Mouse (Mus musculus): ENCODE data around the gene Ifrd1.

Gene Ifrd1

DNA sequence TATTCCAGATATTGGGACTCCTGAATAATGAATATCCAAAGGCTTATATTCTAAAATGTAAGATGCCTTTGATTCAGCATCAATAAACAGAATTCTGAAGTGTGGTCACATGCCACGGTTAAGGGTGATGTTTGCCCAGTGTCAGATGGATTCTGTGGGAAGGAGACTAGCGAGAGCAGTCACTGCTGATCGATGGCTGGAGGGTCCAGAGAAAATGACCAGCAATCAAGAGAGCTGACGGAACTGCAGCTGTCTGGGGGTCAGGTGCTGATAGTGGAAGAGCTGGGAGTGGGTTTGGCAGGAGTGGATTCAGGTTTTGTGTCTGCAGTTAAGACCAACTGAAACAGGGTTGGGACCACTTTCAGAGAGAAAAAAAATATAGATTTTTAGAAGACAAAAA lies 5.1 kb downstream of the Ifrd1 start:
- DNase-seq (ENCODE audit: low spot score in 2 of 2), result no peak

DNA sequence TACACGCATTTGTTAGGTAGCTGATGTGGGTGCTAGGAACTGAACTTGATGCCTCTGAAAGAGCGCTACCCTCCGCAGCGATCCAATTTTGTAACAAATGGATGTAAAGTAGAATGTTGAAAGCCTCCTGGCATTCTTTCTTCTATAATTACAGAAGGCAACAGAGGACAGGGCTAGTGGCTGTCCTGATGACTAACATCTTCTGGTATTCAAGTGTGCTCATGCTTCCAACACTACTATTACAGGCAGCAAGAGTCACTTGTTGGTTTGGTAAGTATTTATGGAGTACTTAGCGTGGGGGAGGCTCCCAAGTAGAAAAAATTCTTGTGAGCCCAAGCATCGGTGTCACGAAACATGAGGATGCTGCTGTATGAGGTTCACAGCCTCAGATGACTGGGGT lies 9.1 kb downstream of the Ifrd1 start:
- DNase-seq (ENCODE audit: low spot score in 2 of 2), result no peak

DNA sequence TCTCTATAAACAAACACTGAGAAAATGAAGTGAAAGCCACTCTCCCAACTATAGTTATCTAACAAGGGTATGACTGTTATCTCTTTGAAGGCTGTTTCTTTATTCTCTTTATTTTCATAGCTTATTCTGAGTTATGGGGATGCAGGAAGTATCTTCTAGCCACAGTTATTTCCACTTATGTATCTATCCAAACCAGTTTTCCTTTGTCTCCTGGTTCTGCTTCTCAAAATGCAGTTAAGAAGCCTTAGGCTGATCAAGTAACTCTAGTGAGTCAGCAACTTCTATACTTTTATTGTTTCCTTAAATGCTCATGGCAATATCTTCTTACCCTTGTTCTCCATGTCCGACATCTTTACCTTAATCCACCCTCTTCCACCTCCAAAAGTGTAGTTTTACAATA lies 16.1 kb downstream of the Ifrd1 start:
- DNase-seq (ENCODE audit: low spot score in 2 of 2), result no peak

DNA sequence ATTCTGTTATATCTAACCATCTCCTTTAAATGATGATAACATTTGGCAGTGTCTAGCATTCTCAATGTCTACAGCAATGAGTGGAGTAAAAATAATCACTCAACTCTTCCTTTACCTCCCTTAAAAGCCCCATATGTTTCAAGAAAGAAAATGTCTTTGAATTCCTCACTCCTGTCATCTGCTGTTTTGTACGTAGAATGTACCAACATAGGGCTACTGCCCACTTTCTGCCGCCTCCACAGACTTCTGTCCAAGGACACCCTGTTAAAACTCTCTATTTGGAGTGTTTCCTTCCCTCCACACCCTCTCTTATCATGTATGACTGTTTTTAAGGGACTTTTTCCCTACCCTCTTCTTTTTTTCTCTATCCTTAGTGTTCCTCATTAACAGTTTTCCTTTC lies 16.7 kb downstream of the Ifrd1 start:
- DNase-seq (ENCODE audit: low spot score in 2 of 2), result no peak

DNA sequence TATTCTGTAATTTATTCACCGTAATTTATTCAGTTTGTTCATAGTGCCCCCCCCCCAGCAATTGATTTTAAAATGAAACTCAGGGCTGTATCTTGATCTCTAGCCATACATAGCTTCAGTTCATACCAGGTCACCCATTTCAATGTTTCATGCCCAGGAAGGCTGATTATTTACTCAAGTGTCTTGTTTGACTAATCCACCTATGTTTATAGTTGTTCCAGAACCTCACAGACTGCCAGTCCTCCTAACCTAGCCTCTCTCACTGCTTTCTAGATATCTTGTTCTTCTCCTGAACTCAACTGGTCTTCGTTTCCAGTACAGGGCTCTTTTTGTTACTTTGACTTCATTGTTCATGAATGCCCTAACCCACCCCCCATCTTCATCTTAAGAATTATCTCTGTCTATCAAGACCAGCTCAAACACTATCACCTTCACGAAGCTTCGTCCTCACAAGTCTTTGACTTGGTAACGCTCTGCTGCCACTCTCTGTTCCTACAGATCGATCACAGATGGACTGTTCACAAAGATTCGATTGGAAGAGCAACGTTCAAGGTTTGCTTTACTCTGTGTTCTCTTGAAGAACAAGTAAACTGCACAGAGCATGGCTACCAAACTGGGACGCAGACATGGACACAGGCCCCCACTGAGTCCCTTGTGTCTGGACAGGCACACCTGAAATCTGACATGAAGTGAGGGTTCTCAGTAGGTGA lies 24.0 kb downstream of the Ifrd1 start:
- DNase-seq (ENCODE audit: low spot score in 2 of 2), result no peak

DNA sequence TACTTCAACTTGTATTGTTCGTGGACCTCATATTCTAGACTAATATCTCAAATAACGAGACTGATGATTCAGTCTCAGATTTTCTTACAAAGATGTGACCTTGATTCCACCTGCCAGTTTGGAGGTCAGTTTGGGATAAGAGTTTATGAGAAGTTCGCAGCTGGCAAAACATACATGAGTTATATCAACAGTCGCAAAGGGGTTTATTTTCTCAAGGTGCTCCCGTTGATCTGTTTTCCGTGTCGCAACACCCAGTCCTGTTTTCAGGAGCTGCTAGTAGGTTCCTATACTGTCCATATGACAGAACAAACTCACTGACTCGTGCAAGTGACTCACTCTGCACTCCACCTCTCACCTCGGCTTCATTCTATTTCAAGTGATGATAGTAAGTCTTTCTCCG lies 24.6 kb downstream of the Ifrd1 start:
- DNase-seq (ENCODE audit: low spot score in 2 of 2), result no peak

DNA sequence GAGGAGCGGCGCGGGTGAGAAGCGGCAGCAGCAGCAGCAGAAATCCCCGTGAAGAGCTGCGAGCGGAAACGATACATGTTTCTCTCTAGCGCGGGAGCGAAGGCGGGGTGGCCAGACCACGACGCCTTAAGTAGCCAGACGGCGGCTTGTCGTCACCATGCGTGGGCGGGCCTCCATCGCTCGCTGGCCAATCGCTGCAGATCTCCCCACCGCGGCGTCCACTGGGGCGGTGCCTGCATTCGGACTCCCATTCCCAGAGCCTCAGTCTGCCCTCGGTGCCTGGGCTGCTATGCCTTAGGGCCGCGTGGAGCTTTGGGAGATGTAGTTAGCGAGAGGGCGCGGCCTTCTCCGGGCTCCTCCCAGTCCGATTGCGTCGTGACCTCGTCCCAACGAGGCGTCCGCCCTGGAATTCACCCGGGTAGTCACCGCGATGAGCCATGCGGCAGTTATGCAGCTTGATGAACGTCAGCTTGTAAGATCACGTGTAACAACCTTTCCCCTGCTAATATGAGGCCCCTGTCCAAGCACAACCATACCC lies 25.2 kb downstream of the Ifrd1 start:
- peak; percentile 98 for DNase-seq (ENCODE audit: low spot score in 2 of 2)

DNA sequence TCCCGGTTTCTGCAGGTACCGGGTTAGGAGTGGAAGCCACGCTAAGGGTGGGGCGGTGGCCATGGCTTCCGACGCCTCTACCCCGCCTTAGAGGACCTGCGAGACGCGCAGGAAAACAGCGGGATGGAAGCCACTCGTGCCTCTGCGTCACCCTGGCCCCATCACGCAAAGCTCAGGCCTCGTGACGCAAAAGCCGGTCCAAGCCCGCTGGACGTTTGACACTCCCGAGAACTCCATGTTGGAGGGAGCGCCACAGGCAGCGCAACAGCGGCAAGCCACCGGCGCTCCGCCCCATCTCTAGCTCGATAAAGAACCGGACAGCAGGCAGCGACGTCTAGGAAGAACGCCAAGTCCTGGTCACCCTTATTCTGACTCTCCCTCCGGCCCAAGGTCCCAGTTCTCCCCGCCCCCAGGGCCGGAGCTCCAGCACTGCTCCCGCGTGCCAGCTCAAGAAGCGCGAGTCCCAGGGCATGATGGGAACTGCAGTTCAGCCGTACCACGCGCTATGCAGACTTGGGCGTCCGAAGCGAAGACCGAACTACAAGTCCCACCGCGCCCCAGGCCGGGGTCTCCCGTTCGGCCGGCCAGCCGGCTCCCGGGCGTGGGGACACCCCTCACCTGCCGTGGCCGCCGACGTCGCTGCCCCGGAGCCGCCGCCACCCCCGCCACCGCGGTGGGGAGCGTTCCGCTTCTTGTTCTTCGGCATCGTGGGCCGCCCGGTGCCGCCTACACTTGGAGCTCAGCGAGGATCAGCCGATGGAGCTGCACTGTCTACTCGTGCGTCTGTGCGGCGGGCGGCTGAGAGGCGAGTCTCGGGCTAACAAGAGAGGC lies 25.8 kb downstream of the Ifrd1 start:
- DNase-seq (ENCODE audit: low spot score in 2 of 2), result peak; percentile 93 to 95

DNA sequence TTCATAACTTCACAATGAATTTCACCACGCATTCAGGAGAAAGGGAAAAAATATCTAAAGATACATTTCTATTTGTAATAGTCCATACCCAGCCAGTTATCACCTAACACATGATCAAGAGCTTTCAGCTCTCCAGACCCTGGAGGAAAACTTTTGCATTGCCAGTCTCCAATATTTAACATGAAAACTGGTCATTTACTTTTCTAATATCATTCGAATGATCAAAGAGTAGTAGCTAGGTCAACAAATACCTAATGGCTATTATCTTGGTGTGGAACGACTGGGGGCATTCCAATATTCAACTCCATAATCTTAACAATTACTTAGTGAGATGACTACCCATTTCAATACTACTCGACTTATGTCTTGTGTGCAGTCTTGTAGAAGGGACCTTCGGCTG lies 26.7 kb downstream of the Ifrd1 start:
- DNase-seq (ENCODE audit: low spot score in 2 of 2), result no peak

DNA sequence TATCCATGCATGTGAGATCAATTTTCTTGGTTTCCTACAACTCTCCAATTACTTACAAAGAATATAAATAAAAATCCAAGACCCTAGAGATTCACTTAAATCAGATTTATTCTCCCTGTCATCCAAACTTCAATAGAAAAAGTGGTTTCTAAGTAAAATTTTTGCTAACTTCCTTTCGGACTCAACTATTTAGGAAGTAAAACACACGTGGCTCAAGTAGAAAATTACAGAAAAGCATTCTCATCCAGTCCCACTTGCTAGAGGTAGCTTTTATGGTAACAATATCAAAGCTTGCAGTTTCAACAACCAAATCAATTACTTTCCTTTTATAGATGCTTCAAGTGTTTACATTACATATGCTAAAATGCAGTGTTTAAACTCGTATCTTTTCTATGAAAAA lies 27.4 kb downstream of the Ifrd1 start:
- no peak for DNase-seq (ENCODE audit: low spot score in 2 of 2)

DNA sequence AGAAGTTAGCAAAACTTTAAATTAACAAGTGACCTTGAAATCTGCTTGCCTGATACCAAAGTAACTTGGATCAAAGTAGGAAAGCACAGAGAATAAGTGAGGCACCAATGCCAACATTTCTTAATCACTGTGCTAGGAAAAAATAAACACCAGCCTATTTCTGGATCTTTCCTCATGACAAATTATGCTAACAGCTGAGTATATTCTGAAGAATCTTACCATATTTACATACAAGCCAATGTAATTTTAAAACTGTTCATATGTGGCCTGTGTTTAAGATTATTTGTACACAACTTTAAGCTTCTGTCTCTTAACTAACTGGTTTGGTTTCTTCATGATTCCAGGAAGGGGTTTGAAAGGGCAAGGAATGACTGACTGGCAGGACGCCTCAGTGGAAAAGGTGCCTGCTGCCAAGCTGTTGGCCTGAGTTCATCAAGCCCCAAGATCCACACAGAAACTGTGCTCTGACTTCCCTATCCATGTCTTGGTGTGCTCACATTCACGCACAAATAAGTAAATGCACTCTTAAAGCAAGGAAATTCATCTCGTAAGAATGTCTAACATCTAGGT lies 28.2 kb downstream of the Ifrd1 start:
- DNase-seq (ENCODE audit: low spot score in 2 of 2), result no peak

DNA sequence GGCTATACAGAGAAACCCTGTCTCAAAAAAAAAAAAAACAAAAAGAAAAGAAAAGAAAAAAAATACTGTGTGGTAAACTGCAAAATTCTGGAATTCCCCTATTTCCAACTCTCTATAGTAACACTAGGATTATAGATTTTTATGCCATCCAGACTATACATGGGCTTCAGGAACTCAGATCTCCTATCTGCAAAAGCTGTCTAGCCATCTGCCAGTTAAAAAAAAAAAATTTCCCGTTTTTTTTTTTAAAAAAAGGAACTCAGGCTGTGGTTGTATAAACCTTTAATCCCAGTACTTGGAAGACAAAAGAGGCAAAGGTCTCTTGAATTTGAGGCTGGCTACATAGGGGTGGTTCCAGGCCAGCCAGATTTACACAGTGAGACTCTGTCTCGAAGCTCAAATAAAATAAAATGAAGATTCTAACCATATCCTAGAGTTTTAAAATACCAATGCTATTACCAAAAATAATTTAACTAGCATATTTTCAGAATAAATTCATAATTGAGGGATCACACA lies 29.8 kb downstream of the Ifrd1 start:
- no peak for DNase-seq (ENCODE audit: low spot score in 2 of 2)

DNA sequence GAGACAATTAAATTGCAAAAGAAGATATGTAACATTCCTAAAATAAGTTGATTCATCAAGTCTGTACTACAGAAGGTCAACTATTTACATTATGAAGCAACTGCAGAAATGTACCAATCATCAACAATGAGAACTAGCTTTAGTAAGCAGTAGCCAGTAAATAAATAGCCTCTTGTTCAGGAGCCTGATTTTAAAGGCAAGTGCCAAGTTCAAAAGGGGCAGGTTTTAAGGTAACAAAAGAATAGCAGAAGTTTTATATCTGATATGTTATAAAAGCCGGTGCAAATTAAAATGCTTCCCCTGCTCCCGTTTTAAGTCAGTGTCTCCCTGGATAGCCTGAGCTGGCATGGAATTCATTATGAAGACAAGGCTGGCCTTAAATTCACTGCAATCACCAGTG lies 30.5 kb downstream of the Ifrd1 start:
- no peak for DNase-seq (ENCODE audit: low spot score in 2 of 2)

DNA sequence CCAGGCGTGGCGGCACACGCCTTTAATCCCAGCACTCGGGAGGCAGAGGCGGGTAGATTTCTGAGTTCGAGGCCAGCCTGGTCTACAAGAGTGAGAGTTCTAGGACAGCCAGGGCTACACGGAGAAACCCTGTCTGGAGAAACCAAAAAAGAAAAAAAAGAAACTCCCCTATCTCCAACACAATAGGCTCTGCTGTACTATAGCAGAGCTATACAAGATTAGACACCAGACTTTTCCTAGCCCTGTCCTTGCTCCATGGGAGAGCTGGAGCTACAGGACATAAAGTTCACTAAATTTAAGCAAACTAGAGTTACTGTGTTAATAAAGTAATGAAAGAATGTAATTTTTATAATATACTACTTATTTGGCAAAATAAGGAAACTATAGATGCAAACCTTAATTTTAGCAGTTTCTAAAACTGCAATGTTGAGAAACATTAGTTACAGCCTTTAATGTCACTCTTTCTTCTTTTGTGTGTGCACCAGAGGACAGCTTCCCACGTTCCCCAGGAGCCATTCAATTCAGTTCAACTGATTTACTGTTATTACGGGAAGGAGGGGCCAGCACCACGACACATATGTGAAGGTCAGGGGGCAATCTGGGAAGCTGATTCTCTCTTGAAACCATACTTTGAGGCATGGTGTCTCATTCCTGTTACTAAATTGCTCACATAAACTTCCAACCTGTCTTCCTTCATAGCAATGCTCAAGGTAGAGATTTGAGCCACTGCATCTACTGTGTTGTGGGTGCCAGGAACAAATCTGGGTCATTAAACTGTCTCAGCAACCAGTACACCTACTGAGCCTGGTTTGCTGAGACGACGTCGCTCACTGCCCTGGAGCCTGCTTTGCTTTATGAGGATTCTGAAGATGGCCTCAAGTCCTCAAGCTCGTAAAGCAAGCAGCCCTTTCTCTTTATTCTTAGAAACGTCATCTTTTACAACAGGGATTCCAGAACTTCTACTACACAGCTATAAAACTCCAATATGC lies 33.1 kb downstream of the Ifrd1 start:
- DNase-seq (ENCODE audit: low spot score in 2 of 2), result no peak

DNA sequence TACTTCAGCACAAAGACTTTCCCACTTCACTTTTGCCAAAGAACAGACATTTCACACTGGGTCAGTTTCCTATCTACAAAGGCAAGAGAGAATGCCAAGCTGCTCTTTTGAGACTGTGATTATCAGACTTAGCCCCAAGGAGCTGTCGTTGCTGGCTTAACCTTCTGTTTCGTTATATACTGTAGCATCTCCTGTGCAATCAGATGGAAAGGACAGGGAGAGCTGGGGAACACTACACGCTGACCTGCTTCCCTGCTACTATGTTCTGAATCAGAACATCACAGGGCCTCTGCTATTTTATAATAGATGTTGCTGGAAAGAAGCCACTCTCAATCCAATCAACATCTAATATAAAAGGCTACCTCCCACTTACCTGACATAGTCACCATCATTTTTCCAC lies 39.3 kb downstream of the Ifrd1 start:
- DNase-seq (ENCODE audit: low spot score in 2 of 2), result no peak

DNA sequence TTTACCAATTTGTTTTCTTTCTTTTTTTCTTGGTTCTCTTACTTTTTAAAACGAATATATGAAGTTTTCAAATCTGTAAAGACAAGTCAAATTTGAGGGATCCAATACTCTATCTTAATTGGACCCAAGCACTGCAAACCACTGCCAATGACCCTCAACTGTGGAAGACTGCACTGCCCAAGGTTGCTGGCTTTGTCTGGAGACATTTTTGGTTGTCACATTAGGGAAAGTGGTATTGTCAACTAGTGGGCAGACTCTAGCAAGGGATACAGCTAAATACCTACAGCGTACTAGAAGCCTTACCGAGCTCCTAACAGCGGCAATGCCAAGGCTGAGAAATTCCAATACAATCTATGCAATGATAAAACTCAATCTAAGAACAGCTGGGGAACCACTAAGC lies 40.4 kb downstream of the Ifrd1 start:
- no peak for DNase-seq (ENCODE audit: low spot score in 2 of 2)

DNA sequence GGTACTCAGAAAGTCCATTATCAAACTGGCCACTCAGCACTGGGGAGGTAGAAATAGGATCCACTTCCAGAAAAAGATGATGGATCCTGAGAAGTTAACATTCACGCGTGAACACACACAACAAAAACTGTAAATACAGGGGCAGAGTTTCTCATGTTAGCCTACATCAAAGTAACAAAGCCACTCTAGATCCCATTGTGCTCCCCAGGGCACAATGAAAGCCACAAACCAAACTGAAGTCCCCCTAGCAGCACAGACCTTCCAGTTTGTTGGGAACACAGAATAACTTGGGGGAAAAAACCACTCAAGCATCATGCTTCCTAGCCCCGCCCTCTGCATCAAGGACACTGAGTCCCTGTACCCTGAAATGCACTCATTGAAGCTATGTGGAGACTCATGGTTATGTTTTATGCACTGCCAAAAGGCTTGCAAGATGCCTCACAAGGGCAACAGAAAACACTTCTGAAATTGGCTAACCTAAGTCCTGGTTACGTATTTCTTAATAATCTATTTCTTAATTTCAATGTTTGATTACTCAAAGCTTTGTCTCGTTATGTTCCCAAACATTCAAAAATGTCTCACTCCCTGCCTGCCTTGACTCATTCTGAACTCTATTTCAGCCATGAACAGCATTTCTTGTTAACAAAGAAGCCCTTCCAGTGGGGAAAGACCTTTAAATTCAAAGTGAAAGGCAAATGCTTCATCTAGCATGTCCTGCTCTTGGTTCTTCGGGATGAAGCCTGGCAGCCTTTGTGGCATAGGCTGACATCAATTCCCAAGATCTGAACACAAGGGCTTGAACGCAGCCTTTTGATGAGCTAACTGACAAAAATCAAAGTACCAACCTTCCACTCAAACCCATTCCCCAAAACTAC lies 45.9 kb downstream of the Ifrd1 start:
- DNase-seq (ENCODE audit: low spot score in 2 of 2), result no peak

DNA sequence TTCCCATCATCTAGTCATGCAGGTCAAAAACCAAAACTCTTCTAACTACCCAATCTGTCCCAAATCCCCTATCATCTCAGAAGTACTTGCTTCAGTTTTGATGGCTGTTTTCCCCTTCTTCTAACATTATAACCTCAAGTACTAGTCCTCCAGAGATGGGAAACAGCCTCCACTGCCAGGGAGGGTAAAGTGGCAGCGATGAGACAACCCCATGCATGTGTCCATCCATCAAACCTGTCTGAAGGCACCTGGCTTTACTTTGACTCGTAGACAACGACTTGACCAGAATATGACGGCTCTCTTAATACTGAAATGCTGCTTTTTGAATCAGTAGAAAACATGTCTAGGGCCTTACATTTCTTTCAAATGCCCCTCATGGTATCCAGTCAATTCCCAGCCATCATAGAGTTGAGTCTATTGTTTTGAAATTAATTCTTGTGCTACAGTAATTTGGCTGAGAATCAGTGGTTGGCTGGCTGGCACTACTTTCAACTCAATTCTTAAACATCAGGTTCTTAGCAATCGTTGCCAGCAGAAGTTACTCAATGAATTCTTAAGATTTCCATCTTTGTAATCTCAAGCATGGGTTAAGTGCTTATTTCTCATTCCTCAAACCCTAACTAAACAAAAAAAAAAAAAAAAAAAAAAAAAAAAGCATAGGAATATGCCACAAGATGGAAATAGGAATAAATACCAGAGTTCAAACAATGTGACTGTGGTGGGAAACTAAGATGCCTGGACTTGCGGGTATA lies 47.6 kb downstream of the Ifrd1 start:
- DNase-seq (ENCODE audit: low spot score in 2 of 2), result no peak

DNA sequence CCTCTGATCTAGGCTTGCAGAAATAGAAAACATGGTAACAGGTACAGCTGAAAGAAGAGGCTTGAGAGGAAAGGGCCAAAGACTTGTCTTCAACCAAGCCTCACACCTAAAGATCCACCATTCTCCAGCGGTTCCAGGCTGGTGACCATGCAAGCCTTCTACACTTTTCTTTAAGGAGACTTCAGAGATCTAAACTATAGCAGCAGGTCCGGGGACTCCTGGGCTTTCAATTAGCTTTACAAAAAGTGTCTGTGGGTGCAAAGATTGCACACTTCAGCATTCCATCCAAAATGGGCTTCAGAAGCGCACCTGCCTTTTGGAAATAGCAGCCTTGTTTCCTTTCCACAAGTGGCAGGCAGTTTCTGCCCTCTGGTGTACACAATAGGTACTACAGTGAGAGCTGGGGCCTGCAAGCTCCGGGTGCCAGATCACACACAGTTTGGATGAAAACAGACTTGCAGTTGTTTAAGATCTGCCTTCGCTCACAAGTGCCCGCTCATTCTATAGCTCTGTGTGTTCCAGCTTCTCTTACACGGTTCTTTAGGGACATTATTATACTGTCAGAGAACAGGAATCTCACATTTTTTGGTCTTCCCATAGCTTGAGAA lies 48.4 kb downstream of the Ifrd1 start:
- DNase-seq (ENCODE audit: low spot score in 2 of 2), result peak; percentile 50
